In the genomic region with DNA sequence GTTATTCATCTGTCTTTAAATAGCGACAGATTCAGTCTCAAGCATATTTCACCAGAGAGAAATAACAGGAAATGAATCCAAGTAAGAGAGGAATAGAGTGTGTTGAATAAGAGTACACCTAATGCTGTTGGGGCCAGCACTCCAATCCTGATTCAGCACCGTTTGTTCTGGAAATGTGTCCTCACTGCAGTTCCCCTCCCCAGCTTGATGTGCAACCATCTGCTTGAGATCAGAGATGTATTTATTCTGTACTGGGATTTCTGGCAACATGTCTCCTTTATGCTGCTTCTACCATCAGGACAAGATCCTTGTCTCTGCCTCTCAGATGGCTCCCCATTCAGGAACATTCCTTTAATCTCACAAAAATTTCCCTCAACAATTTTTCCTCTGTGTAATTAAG, we compare ENCODE assay signal across 19 mouse cellular contexts.
DNase-seq lines count a peak whose midpoint lies in the region; ATAC-seq lines count a peak whose summit lies in the region.
"Had no signal": no experiment of that assay in that cellular context is flagged by ENCODE, and none has a peak within 500 bp of the region (broad histone marks: within the 10 kb centered on the region; RNA-seq: fewer than 3 reads in every experiment).

No protein-coding gene starts in this region.

- no peak for DNase-seq in frontal cortex, postnatal 10 days (ENCODE audit: low spot score in 2 of 2)
- DNase-seq in right cerebral cortex, postnatal 10 days (ENCODE audit: low spot score in 2 of 2): peak; percentile 21 to 28
- DNase-seq in right cerebral cortex, postnatal 4 days: no peak
- DNase-seq in left cerebral cortex, postnatal 14 days (ENCODE audit: low spot score in 2 of 2): peak; percentile 7 to 30
- DNase-seq in kidney, adult 11 months: no peak
- no peak for DNase-seq in cerebellum, postnatal 25 days
- DNase-seq in T-cell, adult 2 months (ENCODE audit: low spot score): no peak
- DNase-seq: adrenal gland, postnatal 25 days; cerebellum, adult 11-12 months; cerebellum, postnatal 14 days; heart, postnatal 14 days; kidney, postnatal 36 days; liver, postnatal 0 days; lung, postnatal 14 days; spleen, adult 18-20 months; thymus, adult 18-20 months had no signal

- intact Hi-C loops in left cerebral cortex, postnatal 14 days (cut with DNase I): no loop called here

- ATAC-seq in frontal cortex, adult (ENCODE audit: low TSS enrichment): peak; percentile 79
- ATAC-seq: inflammation-experienced regulatory T-cells, adult 6 months; liver, postnatal 0 days; midbrain, embryonic 13.5 days had no signal

Comparison
In these comparisons a context has a peak if more than half of its experiments do, and no peak if none do; other contexts are left out.
1. DNase-seq: peak in right cerebral cortex, postnatal 10 days (2 of 2) and left cerebral cortex, postnatal 14 days (2 of 2); none in frontal cortex, postnatal 10 days (0 of 2), right cerebral cortex, postnatal 4 days (single experiment), kidney, adult 11 months (single experiment), cerebellum, postnatal 25 days (0 of 2) and T-cell, adult 2 months (single experiment).